Mouse (Mus musculus) G1E (cell line): Measurements from ENCODE around the gene Klhl41.

Source experiments
- CTCF ChIP-seq: IDR thresholded peaks from 2 replicates; pipeline ENCODE4 v1.5.1; 2012; ENCODE audit warnings: low read depth, low read length, inconsistent platforms, mixed read lengths
- GATA1 ChIP-seq: IDR thresholded peaks from 2 replicates; pipeline ENCODE4 v1.6.1; 2012; ENCODE audit warnings: borderline replicate concordance, low read length, inconsistent platforms, mixed read lengths
- GATA2 ChIP-seq: IDR thresholded peaks from 2 replicates; pipeline ENCODE4 v1.6.1; 2012; ENCODE audit warnings: low read depth, low read length, inconsistent platforms, borderline replicate concordance
- POLR2AphosphoS5 ChIP-seq: IDR thresholded peaks from 2 replicates; pipeline ENCODE4 v1.6.1; 2012; ENCODE audit warnings: low read depth, low read length, inconsistent platforms; ENCODE audit not compliant: insufficient replicate concordance

GRCm38 (mm10) chr2:69722650-69723518 lies 53.0 kb downstream of the Klhl41 start:
- TF ChIP-seq CTCF (no peak), POLR2AphosphoS5 (no peak), GATA1 (no peak), GATA2 (no peak)
